Mouse (Mus musculus) lung, embryonic 14.5 days (tissue): ENCODE results near the gene Btd. TPM values are rescaled to one million over a fixed set of nuclear protein-coding genes. Genes with fewer than 3 reads are reported as not detected.

Experiments used
- ATAC-seq: fragments of 200-750 bp; cut with Nextera tagmentation; 2 replicates; pipeline ENCODE4 v1.8.0; 2017; ENCODE audit warnings: mild to moderate bottlenecking, moderate TSS enrichment, moderate library complexity; ENCODE audit not compliant: insufficient read depth
- DNase-seq: peaks from one replicate; pipeline ENCODE4 v3.0.0-alpha.2; 2015
- H3K27ac ChIP-seq: fragments of 300-500 bp; sonication (generic); 2 replicates; pipeline ENCODE4 v1.5.1; 2014; ENCODE audit warnings: low read depth, mild to moderate bottlenecking, moderate library complexity
- H3K27me3 ChIP-seq: fragments of 300-500 bp; sonication (generic); 2 replicates; pipeline ENCODE4 v1.6.1; 2014; ENCODE audit warnings: low read length, control low read depth; ENCODE audit not compliant: insufficient read depth
- H3K36me3 ChIP-seq: fragments of 300-500 bp; sonication (generic); 2 replicates; pipeline ENCODE4 v1.6.1; 2014; ENCODE audit warnings: control low read depth; ENCODE audit not compliant: insufficient read depth
- H3K4me1 ChIP-seq: fragments of 300-500 bp; sonication (generic); 2 replicates; pipeline ENCODE4 v1.6.1; 2014; ENCODE audit warnings: antibody characterized with exemption, control low read depth; ENCODE audit not compliant: insufficient read depth
- H3K4me2 ChIP-seq: fragments of 300-500 bp; sonication (generic); 2 replicates; pipeline ENCODE4 v1.6.1; 2014; ENCODE audit warnings: mild to moderate bottlenecking
- H3K4me3 ChIP-seq: fragments of 300-500 bp; sonication (generic); 2 replicates; pipeline ENCODE4 v1.5.1; 2014; ENCODE audit warnings: low read depth, low read length
- H3K9ac ChIP-seq: fragments of 300-500 bp; sonication (generic); 2 replicates; pipeline ENCODE4 v1.6.1; 2014
- H3K9me3 ChIP-seq: fragments of 300-500 bp; sonication (generic); 2 replicates; pipeline ENCODE4 v1.6.1; 2016; ENCODE audit warnings: low read depth, low read length, control low read depth
- CTCF ChIP-seq: IDR thresholded peaks from 2 replicates; pipeline ENCODE4 v1.5.1; 2016; ENCODE audit warnings: antibody characterized with exemption, low read depth
- WGBS: fragments of 180-500 bp; shearing (Covaris S2); extraction: QIAGEN DNeasy Blood & Tissue Kit; methylation state at CpG from one replicate; pipeline ENCODE4 v1.1.7; 2014; 5-methylcytosine and 5-hydroxymethylcytosine counted together
- polyA plus RNA-seq: library from polyadenylated mRNA; unstranded; fragments of >200 nt; fragmentation: Nextera tagmentation; extraction: Ambion mirVana; gene quantifications from 2 replicates; pipeline ENCODE4 v1.2.1, GENCODE M21; 2014

Gene Btd
- polyA plus RNA-seq, 1 experiment from 2014 or later: 23.1 TPM

DNA sequence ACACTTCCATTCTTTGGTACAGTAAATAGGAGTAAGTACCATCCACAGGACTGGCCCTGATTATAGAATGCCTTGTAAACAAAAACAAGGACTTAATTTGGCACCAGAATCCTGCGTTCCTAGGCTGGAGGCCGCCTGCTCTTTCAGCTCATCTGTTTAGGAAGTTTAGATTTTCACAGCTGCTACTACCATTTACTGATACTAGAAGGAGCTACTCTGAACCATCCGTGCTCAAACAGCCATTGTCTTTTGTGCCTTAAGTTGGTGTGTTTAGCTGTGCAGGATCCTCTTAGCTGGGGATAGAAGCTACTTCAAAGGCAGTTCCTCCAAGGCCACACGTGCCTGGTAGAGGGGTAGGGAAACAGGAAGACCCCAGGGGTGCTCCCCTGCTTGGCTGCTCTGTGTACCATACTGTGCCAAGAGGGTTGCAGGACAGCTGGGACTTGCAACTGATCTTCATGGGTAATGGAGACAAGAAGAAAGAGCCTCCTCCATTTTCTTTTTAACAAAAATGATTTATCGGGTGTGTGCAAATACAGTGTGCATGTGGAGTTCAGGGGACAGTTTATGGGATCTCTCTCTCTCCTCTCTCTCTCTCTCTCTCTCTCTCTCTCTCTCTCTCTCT lies 41.2 kb downstream of the Btd start:
- Histone ChIP-seq H3K27ac (peak overlapping the region; percentile 70; the same call in 1 of the 2 replicates), H3K4me1 (no peaks in the 10 kb centered on the region), H3K9me3 (no peaks in the 10 kb centered on the region), H3K4me2 (no peak overlapping the region), H3K36me3 (no peaks in the 10 kb centered on the region), H3K9ac (no peak overlapping the region), H3K4me3 (no peak overlapping the region), H3K27me3 (no peaks in the 10 kb centered on the region)
- DNase-seq (peak; percentile 72), ATAC-seq (peak; percentile 88)
- no peak for TF ChIP-seq CTCF
- WGBS: 32% methylated on average over 5 of the region's 5 CpGs

DNA sequence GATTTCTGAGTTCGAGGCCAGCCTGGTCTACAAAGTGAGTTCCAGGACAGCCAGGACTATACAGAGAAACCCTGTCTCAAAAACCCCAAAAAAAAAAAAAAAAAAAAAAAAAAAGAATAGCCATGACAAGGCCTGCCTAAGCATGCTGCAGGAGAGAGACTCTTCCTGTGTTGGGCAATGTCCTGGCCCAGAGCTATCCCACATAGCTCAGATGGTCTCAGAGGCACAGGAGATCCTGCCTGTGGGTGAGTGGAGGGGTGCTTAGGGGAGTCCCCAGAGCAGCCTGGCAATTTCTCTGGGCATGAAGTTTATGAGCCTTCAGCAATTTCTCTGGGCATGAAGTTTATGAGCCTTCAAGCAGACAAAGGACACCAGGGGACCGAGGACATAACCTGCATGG lies 42.8 kb downstream of the Btd start:
- DNase-seq (no peak), ATAC-seq (no peak)
- TF ChIP-seq CTCF: no peak
- Histone ChIP-seq H3K27ac (no peak overlapping the region), H3K4me2 (no peak overlapping the region), H3K9ac (no peak overlapping the region), H3K9me3 (no peaks in the 10 kb centered on the region), H3K4me3 (no peak overlapping the region), H3K36me3 (no peaks in the 10 kb centered on the region), H3K27me3 (no peaks in the 10 kb centered on the region), H3K4me1 (no peaks in the 10 kb centered on the region)
- 88% methylated on average over 2 of the region's 2 CpGs for WGBS

DNA sequence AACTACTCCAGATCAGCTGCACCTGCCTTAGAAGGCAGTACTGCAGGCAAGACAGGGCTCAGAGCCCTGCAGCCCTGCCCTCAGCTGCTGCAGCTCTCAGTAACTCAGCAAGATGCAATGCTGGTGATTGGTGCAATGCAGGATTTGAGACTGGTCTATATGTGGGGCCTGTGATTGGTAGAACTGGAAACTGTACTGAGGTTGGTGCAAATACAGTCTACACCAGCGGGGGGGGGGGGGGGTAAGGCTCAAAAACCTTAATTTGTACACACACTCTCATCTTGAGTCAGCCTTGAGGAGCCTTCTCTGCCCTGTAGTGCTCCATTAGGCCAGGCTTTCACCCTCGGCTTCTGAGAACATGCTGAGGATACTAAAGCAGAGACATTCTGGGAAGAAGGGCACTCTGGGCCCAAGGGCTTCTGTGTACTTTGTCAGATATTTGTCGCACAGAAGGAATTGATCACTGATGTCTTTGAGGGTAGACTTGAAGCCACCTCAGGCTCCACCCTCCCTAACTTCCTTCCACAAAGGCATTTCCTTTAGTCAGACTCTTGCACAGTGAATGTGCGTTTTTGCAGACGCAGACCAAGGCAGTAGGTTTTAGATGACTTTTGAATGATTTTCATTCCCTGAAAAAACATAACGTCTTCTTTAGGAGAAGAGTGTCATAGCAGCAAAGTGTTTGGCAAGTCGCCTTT lies 43.7 kb downstream of the Btd start:
- H3K36me3 ChIP-seq: no peaks in the 10 kb centered on the region
- no peaks in the 10 kb centered on the region for H3K9me3 ChIP-seq
- H3K27me3 ChIP-seq: no peaks in the 10 kb centered on the region
- H3K27ac ChIP-seq: no peak overlapping the region
- no peak overlapping the region for H3K4me2 ChIP-seq
- no peak for TF ChIP-seq CTCF
- DNase-seq: no peak
- no peaks in the 10 kb centered on the region for H3K4me1 ChIP-seq
- 50% methylated on average over 7 of the region's 7 CpGs for WGBS
- no peak overlapping the region for H3K4me3 ChIP-seq
- no peak for ATAC-seq
- H3K9ac ChIP-seq: no peak overlapping the region

DNA sequence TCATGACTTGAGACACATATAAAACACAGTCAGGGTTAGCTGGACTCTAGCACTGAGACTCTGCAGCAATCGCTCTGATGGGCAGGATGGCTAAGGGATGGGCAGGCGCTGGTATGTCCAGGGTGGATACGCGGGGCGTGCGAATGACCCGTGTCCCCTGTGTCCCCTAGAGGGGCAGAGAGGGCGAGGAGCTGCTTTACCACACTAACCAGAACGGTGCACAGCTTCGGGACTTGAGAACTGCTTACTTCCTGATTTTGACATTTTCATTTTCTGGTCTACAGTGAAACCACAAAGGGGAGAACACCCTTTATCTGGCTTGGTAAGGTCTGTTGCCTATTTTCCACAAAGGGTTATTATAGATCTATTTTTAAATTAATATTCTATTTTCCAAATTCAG lies 44.9 kb downstream of the Btd start:
- H3K27ac ChIP-seq: no peak overlapping the region
- no peak overlapping the region for H3K4me3 ChIP-seq
- no peaks in the 10 kb centered on the region for H3K36me3 ChIP-seq
- no peak for ATAC-seq
- H3K27me3 ChIP-seq: no peaks in the 10 kb centered on the region
- H3K9me3 ChIP-seq: no peaks in the 10 kb centered on the region
- TF ChIP-seq CTCF: no peak
- no peak overlapping the region for H3K9ac ChIP-seq
- no peak for DNase-seq
- no peaks in the 10 kb centered on the region for H3K4me1 ChIP-seq
- H3K4me2 ChIP-seq: no peak overlapping the region
- 88% methylated on average over 10 of the region's 10 CpGs for WGBS

DNA sequence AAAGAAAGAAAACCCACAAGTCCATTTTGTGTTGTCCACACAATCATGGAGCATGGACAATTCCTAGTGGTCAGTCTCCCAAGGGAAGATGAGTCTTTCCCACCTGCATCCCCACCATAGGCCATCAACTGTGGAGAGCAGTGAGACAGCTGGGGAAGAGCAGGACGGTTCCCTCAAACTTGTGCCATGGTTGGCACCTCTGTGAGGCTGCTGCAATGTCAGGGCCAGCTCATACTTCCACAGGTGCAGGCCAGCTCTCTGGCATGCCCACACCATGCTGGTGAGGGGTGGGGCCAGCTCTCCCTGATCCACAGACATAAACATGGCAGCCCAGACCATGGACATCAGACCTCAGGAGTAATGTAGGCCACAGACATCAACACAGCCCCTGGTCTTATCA lies 45.4 kb downstream of the Btd start:
- H3K4me1 ChIP-seq: no peaks in the 10 kb centered on the region
- no peaks in the 10 kb centered on the region for H3K36me3 ChIP-seq
- no peaks in the 10 kb centered on the region for H3K27me3 ChIP-seq
- 89% methylated on average over 1 of the region's 1 CpGs for WGBS
- H3K9ac ChIP-seq: no peak overlapping the region
- H3K4me3 ChIP-seq: no peak overlapping the region
- DNase-seq: no peak
- no peak overlapping the region for H3K4me2 ChIP-seq
- H3K27ac ChIP-seq: no peak overlapping the region
- no peaks in the 10 kb centered on the region for H3K9me3 ChIP-seq
- no peak for ATAC-seq
- TF ChIP-seq CTCF: no peak

DNA sequence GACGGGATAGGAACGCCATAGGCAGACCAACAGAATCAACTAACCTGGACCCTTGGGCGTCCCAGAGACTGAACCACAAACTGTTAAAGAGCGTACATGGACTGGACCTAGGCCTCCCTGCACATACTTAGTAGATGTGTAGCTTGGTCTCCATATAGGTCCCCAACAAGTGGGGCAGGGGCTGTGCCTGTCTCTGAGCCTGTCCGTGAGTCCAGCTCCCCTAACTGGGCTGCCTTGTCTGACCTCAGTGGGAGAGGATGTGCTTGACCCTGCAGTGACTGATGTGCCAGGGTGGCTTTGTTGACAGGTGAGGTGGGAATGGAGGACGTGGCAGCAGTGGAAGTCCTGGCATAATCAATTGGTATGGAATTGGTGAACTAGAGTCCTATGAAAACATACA lies 51.7 kb downstream of the Btd start:
- ATAC-seq (no peak), DNase-seq (no peak)
- no peaks in the 10 kb centered on the region for H3K4me1 ChIP-seq
- WGBS: 79% methylated on average over 6 of the region's 6 CpGs
- H3K27ac ChIP-seq: no peak overlapping the region
- H3K9me3 ChIP-seq: no peaks in the 10 kb centered on the region
- H3K4me3 ChIP-seq: no peak overlapping the region
- no peak for TF ChIP-seq CTCF
- H3K9ac ChIP-seq: no peak overlapping the region
- no peaks in the 10 kb centered on the region for H3K27me3 ChIP-seq
- H3K4me2 ChIP-seq: no peak overlapping the region
- H3K36me3 ChIP-seq: no peaks in the 10 kb centered on the region

DNA sequence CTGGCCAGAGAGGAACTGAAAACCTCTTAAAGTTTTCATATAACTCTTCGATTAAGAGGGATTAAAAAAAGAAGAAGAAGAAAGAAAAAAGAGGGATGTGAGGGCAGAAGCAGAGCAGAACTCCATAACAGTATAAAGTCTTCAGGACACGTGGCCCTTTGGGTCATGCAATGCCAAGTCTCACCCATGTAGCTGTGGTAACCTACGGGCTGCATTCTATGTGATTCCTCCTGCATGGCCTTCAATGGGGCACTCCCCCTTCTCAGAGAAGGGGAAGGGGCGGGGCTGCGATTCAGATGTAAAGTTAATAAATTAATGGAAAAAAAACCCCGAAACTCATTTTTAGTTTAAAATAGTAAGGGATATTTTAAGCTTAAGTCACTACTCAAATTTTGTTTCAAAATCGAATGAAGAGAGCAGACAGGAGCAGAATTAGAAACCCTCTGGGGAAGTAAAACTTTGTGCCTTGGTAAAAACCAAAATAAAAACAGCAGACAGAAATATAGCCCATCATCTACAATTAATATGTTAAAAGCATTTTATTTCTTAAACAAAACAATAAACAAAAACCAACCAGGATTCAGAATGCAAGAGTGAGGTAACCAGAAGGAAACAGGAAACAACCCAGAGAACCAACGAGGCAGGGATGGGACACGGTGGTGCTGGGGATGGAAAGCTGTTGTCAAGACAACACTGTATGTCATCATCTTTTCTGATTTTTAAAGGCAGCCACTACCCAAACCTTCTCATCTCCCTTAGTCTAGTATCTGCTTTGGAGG lies 55.6 kb downstream of the Btd start:
- H3K27ac ChIP-seq: no peak overlapping the region
- peaks cover 5% of the 10 kb centered on the region; the same call in 1 of the 2 replicates for H3K36me3 ChIP-seq
- H3K4me3 ChIP-seq: no peak overlapping the region
- no peak for DNase-seq
- TF ChIP-seq CTCF: no peak
- no peak for ATAC-seq
- no peaks in the 10 kb centered on the region for H3K27me3 ChIP-seq
- H3K9me3 ChIP-seq: no peaks in the 10 kb centered on the region
- no peak overlapping the region for H3K9ac ChIP-seq
- 83% methylated on average over 9 of the region's 9 CpGs for WGBS
- no peaks in the 10 kb centered on the region for H3K4me1 ChIP-seq
- no peak overlapping the region for H3K4me2 ChIP-seq
